Mouse (Mus musculus) liver, adult 2 months (tissue): ENCODE results near the gene Gpr37l1.

Experiments used
- CTCF ChIP-seq: fragments of 200-500 bp; IDR thresholded peaks from 2 replicates; pipeline ENCODE4 v1.5.1; 2011; ENCODE audit warnings: low read depth, low read length, control low read depth
- POLR2A ChIP-seq: fragments of 200-500 bp; IDR thresholded peaks from 2 replicates; pipeline ENCODE4 v1.6.1; 2011; ENCODE audit warnings: low read length, control low read depth; ENCODE audit not compliant: insufficient read depth; ENCODE audit errors: extremely low read depth

DNA sequence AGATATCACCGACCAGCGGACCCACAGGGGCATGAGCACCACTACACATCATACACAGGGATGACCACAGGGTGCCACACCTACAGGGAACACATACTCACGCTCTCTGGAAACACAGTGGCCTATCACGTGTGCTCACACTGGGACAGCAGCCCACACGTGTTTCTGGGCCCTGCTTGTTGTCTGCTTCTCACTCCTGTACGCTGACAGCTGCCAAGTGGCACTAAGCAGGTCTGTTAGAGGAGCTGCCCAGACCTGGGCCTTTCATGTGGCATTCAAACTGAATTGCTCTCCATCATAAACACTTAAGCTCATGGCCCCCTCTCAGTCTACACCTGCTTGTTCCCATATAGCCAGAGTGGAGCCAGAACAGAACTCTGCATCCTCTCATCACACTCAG, 11.2 kb downstream of the Gpr37l1 start:
- no peak for TF ChIP-seq CTCF
- TF ChIP-seq POLR2A, result no peak
